Mouse (Mus musculus) bone marrow, adult 2 months (tissue): ENCODE measurements around the gene Ing2.

Source experiments
- CTCF ChIP-seq: fragments of 200-500 bp; IDR thresholded peaks from 2 replicates; pipeline ENCODE4 v1.5.1; 2011; ENCODE audit warnings: low read length, control low read depth; ENCODE audit not compliant: control insufficient read depth, insufficient read depth
- POLR2A ChIP-seq: fragments of 200-500 bp; IDR thresholded peaks from 2 replicates; pipeline ENCODE4 v1.6.1; 2011; ENCODE audit warnings: low read depth, mild to moderate bottlenecking, control low read depth, low read length, borderline replicate concordance; ENCODE audit not compliant: control insufficient read depth

DNA sequence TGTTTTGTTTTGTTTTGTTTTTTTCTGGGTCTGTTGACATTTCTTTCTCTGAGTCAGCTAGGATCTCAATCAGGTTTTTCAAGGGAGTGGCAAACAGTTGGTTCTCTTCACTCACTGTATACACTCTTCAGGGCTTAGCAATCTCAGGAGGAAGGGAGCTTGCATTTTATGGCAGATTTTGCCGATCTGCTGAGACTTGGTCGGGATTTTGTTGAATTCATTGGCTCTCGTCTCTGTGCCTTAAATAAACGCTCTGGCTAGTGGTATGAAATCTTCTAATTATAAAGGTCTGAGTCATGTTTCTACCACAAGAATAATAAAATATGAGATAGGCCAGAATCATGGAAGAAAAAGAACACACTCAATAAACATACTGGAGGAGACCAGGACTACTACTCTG, 46.3 kb upstream of the Ing2 start:
- TF ChIP-seq CTCF (no peak), POLR2A (no peak)
